Mouse (Mus musculus) testis, adult 2 months (tissue): ENCODE measurements around the gene Ccpg1os. TPM values are rescaled to one million over a fixed set of nuclear protein-coding genes. Genes with fewer than 3 reads are reported as not detected.

ENCODE experiments used
- H3K27ac ChIP-seq: fragments of 200-500 bp; 2 replicates; pipeline ENCODE4 v1.5.1; 2012; ENCODE audit warnings: low read depth, low read length; ENCODE audit not compliant: control insufficient read depth, insufficient read depth
- H3K27me3 ChIP-seq: fragments of 200-500 bp; 2 replicates; pipeline ENCODE4 v1.6.1; 2012; ENCODE audit warnings: mild to moderate bottlenecking, low read length, moderate library complexity; ENCODE audit not compliant: control insufficient read depth, insufficient read depth
- H3K36me3 ChIP-seq: fragments of 200-500 bp; 2 replicates; pipeline ENCODE4 v1.6.1; 2012; ENCODE audit warnings: mild to moderate bottlenecking, low read length; ENCODE audit not compliant: control insufficient read depth, insufficient read depth
- H3K4me1 ChIP-seq: fragments of 200-500 bp; 2 replicates; pipeline ENCODE4 v1.6.1; 2012; ENCODE audit warnings: low read length; ENCODE audit not compliant: control insufficient read depth, insufficient read depth
- H3K4me3 ChIP-seq: fragments of 200-500 bp; 2 replicates; pipeline ENCODE4 v1.5.1; 2012; ENCODE audit warnings: low read depth, mild to moderate bottlenecking, low read length, moderate library complexity, mixed read lengths; ENCODE audit not compliant: control insufficient read depth
- CTCF ChIP-seq: fragments of 200-500 bp; IDR thresholded peaks from 2 replicates; pipeline ENCODE4 v1.5.1; 2012; ENCODE audit warnings: low read depth, mild to moderate bottlenecking, inconsistent platforms, low read length, moderate library complexity; ENCODE audit not compliant: control insufficient read depth, insufficient read depth, insufficient replicate concordance
- POLR2A ChIP-seq: fragments of 200-500 bp; IDR thresholded peaks from 2 replicates; pipeline ENCODE4 v1.6.1; 2012; ENCODE audit warnings: low read depth, mild to moderate bottlenecking, inconsistent platforms, low read length, moderate library complexity; ENCODE audit not compliant: control insufficient read depth
- polyA plus RNA-seq: library from polyadenylated mRNA; depleted of rRNA; stranded (reverse); fragments of >200 nt; gene quantifications from 2 replicates; pipeline ENCODE4 v1.2.3, GENCODE M21; 2012

The Ccpg1os gene
- polyA plus RNA-seq, 1 experiment: 293 TPM

- Histone ChIP-seq H3K4me3 (no peak overlapping the region), H3K27ac (no peak overlapping the region), H3K27me3 (no peaks in the 10 kb centered on the region), H3K4me1 (no peaks in the 10 kb centered on the region), H3K36me3 (no peaks in the 10 kb centered on the region; the same call in 1 of the 2 replicates)
- TF ChIP-seq CTCF (no peak), POLR2A (no peak)
Observed at GRCm38 (mm10) chr9:73014724-73015123, 29.5 kb upstream of the Ccpg1os start.

- no peaks in the 10 kb centered on the region; the same call in none of the 2 replicates for H3K36me3 ChIP-seq
Observed at GRCm38 (mm10) chr9:73012629-73013028, 27.4 kb upstream of the Ccpg1os start.

GRCm38 (mm10) chr9:73008384-73008783, 23.2 kb upstream of the Ccpg1os start:
- Histone ChIP-seq H3K27ac (no peak overlapping the region), H3K36me3 (no peaks in the 10 kb centered on the region; the same call in 1 of the 2 replicates), H3K4me3 (no peak overlapping the region), H3K4me1 (no peaks in the 10 kb centered on the region), H3K27me3 (no peaks in the 10 kb centered on the region)
- TF ChIP-seq POLR2A (no peak), CTCF (no peak)

More at GRCm38 (mm10) chr9:73012629-73013028, 27.4 kb upstream of the Ccpg1os start:
- no peaks in the 10 kb centered on the region for H3K4me1 ChIP-seq
- H3K27ac ChIP-seq: no peak overlapping the region
- no peak for TF ChIP-seq POLR2A
- TF ChIP-seq CTCF: no peak
- H3K27me3 ChIP-seq: no peaks in the 10 kb centered on the region
- no peak overlapping the region for H3K4me3 ChIP-seq

DNA sequence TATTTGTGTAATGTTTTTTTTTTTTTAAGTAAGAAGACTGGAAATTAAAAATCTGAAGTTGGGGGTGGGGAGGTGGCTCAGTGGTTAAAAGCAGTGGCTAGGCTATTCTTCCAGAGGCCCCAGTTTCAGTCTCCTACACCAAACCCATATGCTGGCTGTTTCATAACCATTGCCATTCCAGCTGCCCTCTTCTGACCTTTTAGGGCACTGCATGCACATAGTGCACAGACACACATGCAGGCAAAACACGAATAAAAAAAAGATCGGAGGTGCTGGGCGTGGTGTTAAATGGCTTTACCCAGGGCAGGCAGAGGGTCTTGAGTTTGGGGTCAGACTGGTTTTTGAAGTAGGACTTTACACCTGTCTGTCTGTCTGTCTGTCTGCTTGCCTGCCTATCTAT, 21.0 kb upstream of the Ccpg1os start:
- H3K27ac ChIP-seq: no peak overlapping the region
- H3K4me3 ChIP-seq: no peak overlapping the region
- TF ChIP-seq POLR2A (no peak), CTCF (no peak)
- peaks cover 2% of the 10 kb centered on the region; the same call in 1 of the 2 replicates for H3K36me3 ChIP-seq
- H3K4me1 ChIP-seq: no peaks in the 10 kb centered on the region
- H3K27me3 ChIP-seq: no peaks in the 10 kb centered on the region

GRCm38 (mm10) chr9:73005106-73005505, 19.9 kb upstream of the Ccpg1os start:
- H3K27ac ChIP-seq: no peak overlapping the region
- H3K4me3 ChIP-seq: no peak overlapping the region
- TF ChIP-seq CTCF (no peak), POLR2A (no peak)
- H3K27me3 ChIP-seq: no peaks in the 10 kb centered on the region
- H3K4me1 ChIP-seq: no peaks in the 10 kb centered on the region
- peaks cover 2% of the 10 kb centered on the region; the same call in 1 of the 2 replicates for H3K36me3 ChIP-seq

GRCm38 (mm10) chr9:73004076-73004475, 18.9 kb upstream of the Ccpg1os start:
- Histone ChIP-seq H3K27me3 (no peaks in the 10 kb centered on the region), H3K36me3 (peaks cover 2% of the 10 kb centered on the region; the same call in 1 of the 2 replicates), H3K4me1 (no peaks in the 10 kb centered on the region), H3K4me3 (no peak overlapping the region), H3K27ac (no peak overlapping the region)
- TF ChIP-seq POLR2A (no peak), CTCF (no peak)

DNA sequence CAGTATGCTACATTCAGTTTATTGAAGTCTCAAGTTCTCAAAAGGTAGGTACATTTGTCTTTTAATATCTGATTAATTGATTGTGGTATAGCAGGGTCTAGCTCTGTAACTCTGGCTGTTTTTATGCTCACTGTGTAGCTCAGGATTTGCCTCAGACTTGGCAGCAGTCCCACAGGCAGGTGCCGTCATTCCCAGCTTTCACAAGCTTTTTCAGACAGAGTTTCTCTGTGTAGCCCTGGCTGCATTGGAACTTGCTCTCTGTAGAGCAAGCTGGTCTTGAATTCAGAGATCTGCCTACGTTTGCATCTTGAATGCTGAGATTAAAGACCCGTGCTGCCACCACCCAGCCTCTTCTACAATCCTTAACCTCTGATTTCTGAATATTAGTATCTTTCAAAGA, 17.0 kb upstream of the Ccpg1os start:
- TF ChIP-seq CTCF (no peak), POLR2A (no peak)
- Histone ChIP-seq H3K4me3 (no peak overlapping the region), H3K27me3 (no peaks in the 10 kb centered on the region), H3K36me3 (peaks cover 2% of the 10 kb centered on the region; the same call in 1 of the 2 replicates), H3K27ac (no peak overlapping the region), H3K4me1 (no peaks in the 10 kb centered on the region)
